Mouse (Mus musculus): ENCODE data around the gene Gm17190. TPM values are rescaled to one million over a fixed set of nuclear protein-coding genes. Genes with fewer than 3 reads are reported as not detected.

The Gm17190 gene
- total and polyA plus RNA-seq, 3 experiments, result 0.74 TPM; not detected in 2

- no peak overlapping the region for H3K27ac ChIP-seq (ENCODE audit: insufficient read depth, low read depth)
- dilution Hi-C loops (cut with MboI; ENCODE audit: extremely low pct_ligation_motif_present, extremely low pct_unique_long_range_greater_than_20kb, low sequenced_read_pairs), result no loop called here
- H3K9ac ChIP-seq (ENCODE audit: insufficient read depth, low read depth), result no peak overlapping the region
- no peaks in the 10 kb centered on the region for H3K9me3 ChIP-seq (replicated peaks; ENCODE audit: low read length)
- H3K4me3 ChIP-seq (replicated peaks in 1 of 3; ENCODE audit: low read depth in 2 of 3, low read length in 2 of 3, poor library complexity in 1 of 3), result no peak overlapping the region
- no peaks in the 10 kb centered on the region for H3K4me1 ChIP-seq (ENCODE audit: control insufficient read depth in 1 of 2, insufficient read depth in 2 of 2)
- TF ChIP-seq SIN3A (IDR thresholded peaks at IDR 0.05; ENCODE audit: low read length) (no peak), E2F4 (IDR thresholded peaks at IDR 0.05; ENCODE audit: insufficient replicate concordance, low read depth, low read length) (no peak), TCF12 (IDR thresholded peaks at IDR 0.05; ENCODE audit: low read depth, low read length) (no peak), UBTF (IDR thresholded peaks at IDR 0.05; ENCODE audit: low read depth, low read length) (no peak), MXI1 (IDR thresholded peaks at IDR 0.05; ENCODE audit: low read depth, low read length) (no peak), IRF4 (IDR thresholded peaks at IDR 0.05; ENCODE audit: low read depth, low read length) (no peak), MYC (IDR thresholded peaks at IDR 0.05; ENCODE audit: low read depth, low read length) (no peak), MAX (IDR thresholded peaks at IDR 0.05; ENCODE audit: low read length) (no peak), ZKSCAN1 (IDR thresholded peaks at IDR 0.05; ENCODE audit: borderline replicate concordance, low read depth, low read length) (no peak), CHD2 (IDR thresholded peaks at IDR 0.05; ENCODE audit: low read length) (no peak), RAD21 (IDR thresholded peaks at IDR 0.05; ENCODE audit: low read depth, low read length) (no peak), RCOR1 (conservative IDR thresholded peaks at IDR 0.05; ENCODE audit: low read depth, low read length) (no peak), MAFK (IDR thresholded peaks at IDR 0.05; ENCODE audit: insufficient replicate concordance, low read length) (no peak), CHD1 (IDR thresholded peaks at IDR 0.05; ENCODE audit: low read depth, low read length) (no peak), POLR2AphosphoS2 (IDR thresholded peaks at IDR 0.05; ENCODE audit: low read depth, low read length) (no peak), HCFC1 (IDR thresholded peaks at IDR 0.05; ENCODE audit: low read depth, low read length) (no peak)
- DNase-seq (ENCODE audit: extremely low read depth), result no peak
- no peaks in the 10 kb centered on the region for H3K27me3 ChIP-seq (replicated peaks)
- in situ Hi-C loops (cut with MboI; ENCODE audit: low pct_ligation_motif_present, low pct_unique_long_range_greater_than_20kb, low sequenced_read_pairs), result no loop called here
- no peak overlapping the region for H3K4me2 ChIP-seq (ENCODE audit: insufficient read depth, low read depth, poor library complexity, severe bottlenecking)
- H3K79me2 ChIP-seq (replicated peaks; ENCODE audit: control insufficient read depth, extremely low read depth, insufficient read depth, poor library complexity, severe bottlenecking), result no peaks in the 10 kb centered on the region
- no peaks in the 10 kb centered on the region for H3K36me3 ChIP-seq (replicated peaks in 1 of 2; ENCODE audit: control insufficient read depth in 1 of 2, insufficient read depth in 1 of 2, low read length in 1 of 2)
Observed at GRCm38 (mm10) chr13:96045396-96045795, 36.5 kb upstream of the Gm17190 start.

GRCm38 (mm10) chr13:96052755-96053154 is 29.1 kb upstream of the Gm17190 start:
- H3K36me3 ChIP-seq (replicated peaks in 1 of 2; ENCODE audit: control insufficient read depth in 1 of 2, insufficient read depth in 1 of 2, low read length in 1 of 2), result no peaks in the 10 kb centered on the region

More at GRCm38 (mm10) chr13:96052755-96053154, 29.1 kb upstream of the Gm17190 start:
- no peaks in the 10 kb centered on the region for H3K9me3 ChIP-seq (replicated peaks; ENCODE audit: low read length)
- H3K27me3 ChIP-seq (replicated peaks), result no peaks in the 10 kb centered on the region
- no peak for TF ChIP-seq RCOR1 (conservative IDR thresholded peaks at IDR 0.05; ENCODE audit: low read depth, low read length)
- TF ChIP-seq MAFK (IDR thresholded peaks at IDR 0.05; ENCODE audit: insufficient replicate concordance, low read length), result no peak
- TF ChIP-seq SIN3A (IDR thresholded peaks at IDR 0.05; ENCODE audit: low read length), result no peak
- no peak for TF ChIP-seq PAX5 (IDR thresholded peaks at IDR 0.05; ENCODE audit: low read length)
- no peak for TF ChIP-seq GABPA (IDR thresholded peaks at IDR 0.05; ENCODE audit: insufficient replicate concordance, low read depth, low read length)
- H3K9ac ChIP-seq (ENCODE audit: insufficient read depth, low read depth), result no peak overlapping the region
- in situ Hi-C loops (cut with MboI; ENCODE audit: low pct_ligation_motif_present, low pct_unique_long_range_greater_than_20kb, low sequenced_read_pairs), result no loop called here
- H3K4me1 ChIP-seq (ENCODE audit: control insufficient read depth in 1 of 2, insufficient read depth in 2 of 2), result no peaks in the 10 kb centered on the region
- dilution Hi-C loops (cut with MboI; ENCODE audit: extremely low pct_ligation_motif_present, extremely low pct_unique_long_range_greater_than_20kb, low sequenced_read_pairs), result no loop called here
- H3K4me2 ChIP-seq (ENCODE audit: insufficient read depth, low read depth, poor library complexity, severe bottlenecking), result no peak overlapping the region
- H3K27ac ChIP-seq (ENCODE audit: insufficient read depth, low read depth), result no peak overlapping the region
- no peak for DNase-seq (ENCODE audit: extremely low read depth)
- no peaks in the 10 kb centered on the region for H3K79me2 ChIP-seq (replicated peaks; ENCODE audit: control insufficient read depth, extremely low read depth, insufficient read depth, poor library complexity, severe bottlenecking)
- H3K4me3 ChIP-seq (replicated peaks in 1 of 3; ENCODE audit: low read depth in 2 of 3, low read length in 2 of 3, poor library complexity in 1 of 3), result no peak overlapping the region

Data from CH12.LX (cell line).